8 mouse cellular contexts compared by ENCODE assay signal in genomic region chr12:44181081-44181982, GRCm38 (mm10). TPM values are rescaled to one million over a fixed set of nuclear protein-coding genes. Genes with fewer than 3 reads are reported as not detected.
DNase-seq lines count a peak whose midpoint lies in the region; ATAC-seq and TF ChIP-seq lines count a peak whose summit lies in the region.

No protein-coding gene starts in this region.

- no peaks in the 10 kb centered on the region for H3K9me3 ChIP-seq in heart, postnatal 0 days (replicated peaks; ENCODE audit: control insufficient read depth, low read length)
- no peaks in the 10 kb centered on the region for H3K9me3 ChIP-seq in heart, embryonic 11.5 days (replicated peaks; ENCODE audit: control insufficient read depth, low read length)
- H3K9me3 ChIP-seq in limb, embryonic 12.5 days = no peaks in the 10 kb centered on the region
- no peaks in the 10 kb centered on the region for H3K9me3 ChIP-seq in neural tube, embryonic 14.5 days (ENCODE audit: control insufficient read depth, low read length)

- no peaks in the 10 kb centered on the region for H3K36me3 ChIP-seq in heart, postnatal 0 days (replicated peaks; ENCODE audit: control insufficient read depth, insufficient read depth, low read length)
- H3K36me3 ChIP-seq in heart, embryonic 11.5 days (ENCODE audit: control insufficient read depth, insufficient read depth, low read length) = no peaks in the 10 kb centered on the region
- H3K36me3 ChIP-seq in kidney, adult 2 months (ENCODE audit: control insufficient read depth, insufficient read depth, low read length) = no peaks in the 10 kb centered on the region
- H3K36me3 ChIP-seq in limb, embryonic 12.5 days = no peaks in the 10 kb centered on the region
- H3K36me3 ChIP-seq in neural tube, embryonic 14.5 days (ENCODE audit: control insufficient read depth, insufficient read depth, low read length) = no peaks in the 10 kb centered on the region

- ATAC-seq in heart, postnatal 0 days (ENCODE audit: insufficient read depth, low read depth) = no peak
- ATAC-seq in heart, embryonic 11.5 days (replicated peaks; ENCODE audit: insufficient number of reproducible peaks, low FRiP score, low TSS enrichment) = no peak
- ATAC-seq in limb, embryonic 12.5 days (ENCODE audit: insufficient number of reproducible peaks, insufficient read depth, low FRiP score, low TSS enrichment, low read depth) = peak; percentile 68; the same call in 1 of the 2 replicates
- peak; percentile 92 for ATAC-seq in neural tube, embryonic 14.5 days (ENCODE audit: low read depth)

- no peaks in the 10 kb centered on the region for H3K4me1 ChIP-seq in heart, postnatal 0 days (ENCODE audit: control insufficient read depth, insufficient read depth)
- H3K4me1 ChIP-seq in heart, embryonic 11.5 days (ENCODE audit: control insufficient read depth, insufficient read depth, low read length) = no peaks in the 10 kb centered on the region
- no peaks in the 10 kb centered on the region for H3K4me1 ChIP-seq in kidney, adult 2 months (ENCODE audit: control insufficient read depth, insufficient read depth, low read length)
- H3K4me1 ChIP-seq in limb, embryonic 12.5 days (replicated peaks) = no peaks in the 10 kb centered on the region
- H3K4me1 ChIP-seq in neural tube, embryonic 14.5 days (ENCODE audit: control insufficient read depth, insufficient read depth, low read length) = no peaks in the 10 kb centered on the region

- TF ChIP-seq POLR2A in kidney, adult 2 months (IDR thresholded peaks at IDR 0.05; ENCODE audit: low read depth, low read length) = no peak

- no peak overlapping the region for H3K27ac ChIP-seq in heart, postnatal 0 days (ENCODE audit: low read depth)
- H3K27ac ChIP-seq in heart, embryonic 11.5 days (ENCODE audit: low read depth, low read length) = no peak overlapping the region
- no peak overlapping the region for H3K27ac ChIP-seq in kidney, adult 2 months (ENCODE audit: insufficient read depth, low read depth, low read length)
- H3K27ac ChIP-seq in limb, embryonic 12.5 days = no peak overlapping the region
- no peak overlapping the region for H3K27ac ChIP-seq in neural tube, embryonic 14.5 days (ENCODE audit: low read depth, low read length)

- peak; percentile 43 for DNase-seq in heart, postnatal 0 days (ENCODE audit: low spot score)
- DNase-seq in WW6 (ENCODE audit: low read depth, low spot score) = peak; percentile 13
- DNase-seq in fibroblast of lung, adult 2 months (ENCODE audit: low read depth) = peak; percentile 1
- DNase-seq in kidney, adult 2 months = peak; percentile 38
- DNase-seq in urinary bladder, postnatal 4 days (ENCODE audit: low spot score in 2 of 2) = no peak

- no peaks in the 10 kb centered on the region for H3K27me3 ChIP-seq in heart, postnatal 0 days (ENCODE audit: control insufficient read depth, insufficient read depth, low read length)
- H3K27me3 ChIP-seq in heart, embryonic 11.5 days (ENCODE audit: control insufficient read depth, insufficient read depth, low read length) = no peaks in the 10 kb centered on the region
- H3K27me3 ChIP-seq in kidney, adult 2 months (replicated peaks; ENCODE audit: control insufficient read depth, insufficient read depth, low read length) = no peaks in the 10 kb centered on the region
- no peaks in the 10 kb centered on the region for H3K27me3 ChIP-seq in limb, embryonic 12.5 days
- no peaks in the 10 kb centered on the region for H3K27me3 ChIP-seq in neural tube, embryonic 14.5 days (ENCODE audit: control insufficient read depth, insufficient read depth, low read length)

- no peak for TF ChIP-seq EP300 in heart, postnatal 0 days (IDR thresholded peaks at IDR 0.05; ENCODE audit: low read depth)

- 38% methylated on average over 9 of the region's 9 CpGs for WGBS in heart, postnatal 0 days
- 47% methylated on average over 9 of the region's 9 CpGs for WGBS in heart, embryonic 11.5 days (ENCODE audit: insufficient replicate concordance)
- 40% methylated on average over 9 of the region's 9 CpGs for WGBS in kidney, adult 2 months
- WGBS in limb, embryonic 12.5 days = 57% methylated on average over 9 of the region's 9 CpGs
- 37% methylated on average over 9 of the region's 9 CpGs for WGBS in neural tube, embryonic 14.5 days

- no peak overlapping the region for H3K9ac ChIP-seq in heart, postnatal 0 days (replicated peaks; ENCODE audit: low read depth, low read length)
- no peak overlapping the region for H3K9ac ChIP-seq in heart, embryonic 11.5 days (ENCODE audit: low read depth, low read length)
- H3K9ac ChIP-seq in limb, embryonic 12.5 days (replicated peaks) = no peak overlapping the region
- H3K9ac ChIP-seq in neural tube, embryonic 14.5 days (replicated peaks; ENCODE audit: low read depth, low read length) = no peak overlapping the region

- TF ChIP-seq CTCF in heart, postnatal 0 days (IDR thresholded peaks at IDR 0.05; ENCODE audit: low read depth) = peak; percentile 67
- TF ChIP-seq CTCF in kidney, adult 2 months (conservative IDR thresholded peaks at IDR 0.05; ENCODE audit: insufficient read depth, insufficient read length, low read depth, low read length) = peak; percentile 42

- H3K4me2 ChIP-seq in heart, postnatal 0 days (ENCODE audit: low read depth, low read length) = no peak overlapping the region
- H3K4me2 ChIP-seq in heart, embryonic 11.5 days = no peak overlapping the region
- H3K4me2 ChIP-seq in limb, embryonic 12.5 days = no peak overlapping the region
- no peak overlapping the region; the same call in 1 of the 2 replicates for H3K4me2 ChIP-seq in neural tube, embryonic 14.5 days (ENCODE audit: low read depth, low read length)

- no peak overlapping the region for H3K4me3 ChIP-seq in heart, postnatal 0 days (ENCODE audit: low read depth, low read length)
- no peak overlapping the region for H3K4me3 ChIP-seq in heart, embryonic 11.5 days (ENCODE audit: low read depth, low read length)
- no peak overlapping the region for H3K4me3 ChIP-seq in kidney, adult 2 months (ENCODE audit: insufficient read depth, low read depth, low read length)
- H3K4me3 ChIP-seq in limb, embryonic 12.5 days (replicated peaks) = no peak overlapping the region
- H3K4me3 ChIP-seq in neural tube, embryonic 14.5 days (ENCODE audit: low read depth, low read length) = no peak overlapping the region

RNA-seq across cellular contexts. Expression of gene Dnajb9, which starts 28.8 kb away (rescaled TPM):
- 12.4 and 23.3 TPM in 2 replicates for total RNA-seq in heart, postnatal 0 days (2014; rRNA removed; ENCODE audit: low replicate concordance)
- polyA plus RNA-seq in heart, postnatal 0 days (2015; fragmentation: Nextera tagmentation; extraction: Ambion mirVana) = 18.8 and 29.1 TPM in 2 replicates
- 29.2 and 37.0 TPM in 2 replicates for polyA plus RNA-seq in heart, embryonic 11.5 days (2014; fragmentation: Nextera tagmentation; extraction: Ambion mirVana)
- 4.5 and 7.1 TPM in 2 replicates for polyA plus RNA-seq in kidney, adult 2 months (2012; rRNA removed)
- 18.5 and 19.8 TPM in 2 replicates for polyA plus RNA-seq in limb, embryonic 12.5 days (2016; fragmentation: Nextera tagmentation; extraction: Ambion mirVana)
- polyA plus RNA-seq in neural tube, embryonic 14.5 days (2014; fragmentation: Nextera tagmentation; extraction: Ambion mirVana) = 40.0 and 42.2 TPM in 2 replicates

RNA-seq across cellular contexts. Expression of gene Pnpla8, which starts 39.8 kb away (rescaled TPM):
- 50.2 and 55.4 TPM in 2 replicates for total RNA-seq in heart, postnatal 0 days (2014; rRNA removed; ENCODE audit: low replicate concordance)
- polyA plus RNA-seq in heart, postnatal 0 days (2015; fragmentation: Nextera tagmentation; extraction: Ambion mirVana) = 82.9 and 92.3 TPM in 2 replicates
- 54.6 and 55.5 TPM in 2 replicates for polyA plus RNA-seq in heart, embryonic 11.5 days (2014; fragmentation: Nextera tagmentation; extraction: Ambion mirVana)
- polyA plus RNA-seq in kidney, adult 2 months (2012; rRNA removed) = 23.1 and 29.3 TPM in 2 replicates
- 55.9 and 59.0 TPM in 2 replicates for polyA plus RNA-seq in limb, embryonic 12.5 days (2016; fragmentation: Nextera tagmentation; extraction: Ambion mirVana)
- polyA plus RNA-seq in neural tube, embryonic 14.5 days (2014; fragmentation: Nextera tagmentation; extraction: Ambion mirVana) = 161 and 175 TPM in 2 replicates

Comparison
In these comparisons a context has a peak if more than half of its experiments do, and no peak if none do; other contexts are left out.
1. ATAC-seq: peak in limb, embryonic 12.5 days (single experiment) and neural tube, embryonic 14.5 days (single experiment); none in heart, postnatal 0 days (single experiment) and heart, embryonic 11.5 days (single experiment).
2. DNase-seq: peak in heart, postnatal 0 days (single experiment), WW6 (single experiment), fibroblast of lung, adult 2 months (single experiment) and kidney, adult 2 months (single experiment); none in urinary bladder, postnatal 4 days (0 of 2).